Mouse (Mus musculus) heart, adult 8-10 months (tissue): ENCODE results near the gene Syt1. TPM values are rescaled to one million over a fixed set of nuclear protein-coding genes. Genes with fewer than 3 reads are reported as not detected.

Source experiments
- DNase-seq: peaks from one replicate; pipeline ENCODE4 v3.0.0; 2022; ENCODE audit warnings: low spot score
- total RNA-seq, 4 experiments: library from RNA; stranded (reverse); gene quantifications; 2 replicates each; pipeline ENCODE4 v1.2.4; 2022

Syt1 gene
- total RNA-seq, 4 experiments from 2014 or later, result 0.11 to 0.38 (median 0.31) TPM

- no peak for DNase-seq
Observed at GRCm38 (mm10) chr10:108580786-108581420, 429.9 kb downstream of the Syt1 start.

- no peak for DNase-seq
Observed at GRCm38 (mm10) chr10:108579396-108579795, 431.4 kb downstream of the Syt1 start.

GRCm38 (mm10) chr10:108577611-108578010, 433.2 kb downstream of the Syt1 start:
- DNase-seq, result no peak

- no peak for DNase-seq
Observed at GRCm38 (mm10) chr10:108572764-108573163, 438.0 kb downstream of the Syt1 start.

DNA sequence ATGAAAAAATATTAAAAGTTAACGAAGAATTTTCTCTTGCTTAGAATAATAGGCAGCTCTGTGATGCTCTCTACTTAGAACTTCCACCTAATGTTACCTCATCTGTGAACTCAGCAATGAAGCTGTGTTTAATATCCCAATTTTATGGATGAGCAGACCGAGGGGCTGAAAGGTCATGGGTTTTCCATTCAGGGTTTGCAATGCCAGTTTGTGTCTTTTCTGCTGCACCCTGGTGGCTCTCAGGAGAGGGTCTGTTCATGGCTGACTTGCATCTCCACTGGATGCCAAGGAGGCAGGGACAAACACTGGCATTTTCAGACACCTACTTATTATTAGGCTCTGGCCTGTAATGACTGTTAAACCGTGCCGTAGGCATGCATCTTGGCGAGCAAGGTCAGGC, 439.7 kb downstream of the Syt1 start:
- no peak for DNase-seq

DNA sequence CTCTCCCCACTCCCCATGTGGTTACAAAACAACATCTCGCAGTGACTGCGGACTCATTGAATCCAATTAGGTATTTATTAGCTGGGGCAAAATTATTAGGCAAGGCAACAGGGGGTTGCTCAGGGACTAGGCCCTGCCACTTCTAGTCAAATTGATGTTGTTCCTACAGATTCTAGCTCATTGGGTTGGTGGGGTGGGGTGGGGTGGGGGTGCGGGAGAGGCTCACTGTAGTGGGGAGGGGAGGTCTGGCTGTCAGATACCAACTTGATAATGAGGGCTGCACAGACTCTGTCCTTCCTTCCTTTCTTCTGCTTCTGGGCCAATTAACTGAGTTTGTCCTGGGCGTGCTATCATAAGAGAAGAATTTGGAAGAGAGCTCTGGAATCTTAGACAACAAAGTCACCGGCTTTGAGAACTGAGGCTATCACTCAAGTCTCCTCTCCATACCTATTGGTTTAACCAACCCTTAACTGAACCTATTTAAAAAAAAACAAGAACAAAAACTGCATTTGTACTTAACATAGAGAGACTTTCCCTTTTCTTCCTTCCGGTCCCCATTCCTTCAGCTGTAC, 441.1 kb downstream of the Syt1 start:
- no peak for DNase-seq

- DNase-seq, result no peak
Observed at GRCm38 (mm10) chr10:108568925-108569324, 441.9 kb downstream of the Syt1 start.

DNA sequence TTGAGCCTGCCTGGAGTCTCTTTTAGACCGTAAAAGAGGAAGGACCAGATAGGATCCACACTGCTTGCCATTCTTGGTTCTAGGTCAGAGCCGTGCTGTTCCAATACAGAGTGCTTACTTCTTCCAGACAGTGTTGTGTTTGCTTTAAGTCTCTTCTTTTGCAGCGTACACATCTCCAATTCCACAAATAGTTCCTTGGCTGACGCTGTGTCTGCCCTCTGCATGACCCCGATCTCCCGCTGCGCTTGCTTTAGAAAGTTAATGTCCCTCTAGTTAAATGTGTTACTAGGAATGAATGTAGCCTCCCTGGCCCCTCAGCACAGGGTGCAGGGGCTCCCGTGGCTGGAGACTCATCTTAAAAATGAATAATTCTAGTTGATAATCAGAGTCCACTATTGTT, 442.6 kb downstream of the Syt1 start:
- DNase-seq, result no peak

DNA sequence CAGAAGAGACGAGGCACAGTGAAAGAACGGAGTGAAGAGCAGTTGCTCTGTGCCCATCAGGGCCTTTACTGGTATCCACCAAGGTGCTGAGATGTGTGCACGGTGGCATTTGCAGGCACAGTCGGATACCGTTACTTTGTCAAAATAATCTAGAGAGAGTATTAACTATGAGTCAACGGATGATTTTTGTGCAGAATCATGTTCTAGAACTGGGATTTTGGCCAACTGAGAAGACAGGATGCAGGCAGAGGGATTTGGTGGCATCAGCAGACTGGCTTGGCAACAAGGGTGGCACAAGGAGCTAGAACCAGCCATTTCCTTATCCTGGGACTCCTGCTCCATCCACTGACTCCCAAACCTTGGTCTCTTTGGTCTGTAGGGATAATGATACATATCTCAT, 443.3 kb downstream of the Syt1 start:
- DNase-seq, result no peak

GRCm38 (mm10) chr10:108559607-108559908, 451.2 kb downstream of the Syt1 start:
- no peak for DNase-seq

- no peak for DNase-seq
Observed at GRCm38 (mm10) chr10:108558812-108559606, 451.8 kb downstream of the Syt1 start.

DNA sequence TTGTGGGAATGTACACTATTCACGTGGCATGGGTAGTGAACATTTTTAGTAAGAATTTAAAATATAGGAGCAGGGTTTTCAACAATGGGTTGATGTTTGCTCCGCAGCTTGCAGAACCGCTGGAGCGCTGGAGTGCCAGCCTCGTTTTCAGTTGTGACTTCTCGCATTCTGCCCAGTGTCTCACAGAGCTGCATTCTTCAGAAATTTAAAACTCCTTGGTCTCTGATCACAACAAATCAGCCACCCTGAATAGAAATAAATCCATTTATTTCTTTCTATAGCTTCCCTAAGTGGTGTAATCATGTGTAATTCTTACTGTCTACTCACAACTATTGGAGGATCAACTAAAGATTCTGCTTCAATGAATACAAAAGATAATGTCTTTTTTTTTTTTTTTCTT, 458.2 kb downstream of the Syt1 start:
- no peak for DNase-seq

GRCm38 (mm10) chr10:108545715-108546114, 465.1 kb downstream of the Syt1 start:
- DNase-seq, result no peak

- no peak for DNase-seq
Observed at GRCm38 (mm10) chr10:108541555-108541954, 469.2 kb downstream of the Syt1 start.

- DNase-seq, result no peak
Observed at GRCm38 (mm10) chr10:108538546-108538945, 472.2 kb downstream of the Syt1 start.

DNA sequence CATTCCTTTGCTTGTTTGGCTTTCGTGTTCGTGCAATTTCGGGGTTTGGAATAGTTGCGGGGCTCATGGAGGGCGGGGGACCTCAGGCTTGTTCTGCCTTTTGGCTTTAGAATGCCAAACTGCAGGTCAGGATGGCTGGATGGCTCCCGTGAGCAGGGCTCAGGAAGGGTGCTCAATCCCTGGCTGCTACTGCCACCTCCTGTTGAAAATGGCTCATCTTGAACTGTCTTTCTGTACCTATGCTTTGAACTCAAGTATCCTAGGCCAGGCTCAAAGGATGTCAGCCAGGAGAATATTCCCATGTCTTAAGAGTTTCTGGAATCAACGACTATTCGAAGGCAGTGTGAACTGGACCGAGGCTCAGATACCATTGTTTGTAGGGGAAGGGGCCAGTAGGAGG, 473.1 kb downstream of the Syt1 start:
- DNase-seq, result peak; percentile 23

- no peak for DNase-seq
Observed at GRCm38 (mm10) chr10:108535922-108536321, 474.9 kb downstream of the Syt1 start.

- DNase-seq, result no peak
Observed at GRCm38 (mm10) chr10:108534112-108534511, 476.7 kb downstream of the Syt1 start.

DNA sequence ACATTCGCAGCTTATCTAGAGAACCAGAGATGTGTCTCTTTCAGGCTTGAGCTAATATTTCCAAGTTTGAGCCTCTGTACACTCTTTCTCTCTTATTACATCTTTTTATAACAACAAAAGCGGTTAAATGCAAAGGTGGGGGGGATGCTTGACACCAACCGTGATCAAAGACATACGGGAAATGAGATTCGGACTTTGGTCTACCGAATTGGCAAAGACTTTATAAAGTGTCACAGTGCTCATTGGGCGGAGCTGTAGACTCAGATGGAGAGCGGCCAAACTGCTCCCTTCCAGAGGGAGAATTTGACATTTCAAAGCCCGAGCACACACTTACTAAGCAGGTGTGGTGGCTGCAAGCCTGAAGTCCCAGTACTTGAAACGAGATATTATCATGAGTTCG, 477.9 kb downstream of the Syt1 start:
- DNase-seq, result no peak

DNA sequence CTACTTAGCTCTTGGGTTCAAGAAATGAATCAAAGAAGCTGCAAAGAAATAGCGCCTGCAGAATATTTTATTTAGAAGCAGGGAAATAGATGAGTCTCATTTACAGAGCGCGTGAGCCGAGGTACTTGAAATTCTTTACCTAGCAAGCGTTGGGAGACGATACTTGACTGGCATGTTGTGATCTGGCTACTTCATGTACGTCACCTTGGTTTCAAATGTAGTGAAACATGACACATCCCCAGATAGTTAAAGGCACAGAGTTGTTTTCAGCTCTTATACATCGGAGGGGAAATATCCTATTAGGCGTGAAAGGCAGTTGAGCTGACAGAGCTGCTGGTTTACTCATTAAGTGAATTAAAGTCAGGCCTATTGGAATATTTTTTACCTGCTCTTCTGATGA, 478.5 kb downstream of the Syt1 start:
- DNase-seq, result no peak

DNA sequence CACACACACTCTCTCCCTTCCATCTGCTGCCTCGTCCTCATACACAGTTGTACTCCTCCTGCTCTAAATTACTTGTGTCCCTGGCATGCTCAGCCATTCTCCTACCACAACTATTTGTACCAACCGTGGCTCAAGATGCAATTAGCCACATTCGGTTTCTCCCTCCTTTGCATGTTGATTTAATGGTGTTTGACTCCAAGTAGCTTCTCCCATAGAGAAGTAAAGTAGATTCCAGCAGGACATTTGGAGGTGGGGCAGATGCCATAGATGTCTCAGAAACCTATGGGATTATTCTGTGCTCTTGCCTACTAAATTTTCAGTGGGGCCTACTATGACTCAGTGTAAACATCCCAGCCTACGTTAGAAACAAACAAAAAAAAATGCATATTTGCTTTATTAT, 479.1 kb downstream of the Syt1 start:
- DNase-seq, result no peak

GRCm38 (mm10) chr10:108531111-108531510, 479.7 kb downstream of the Syt1 start:
- no peak for DNase-seq

GRCm38 (mm10) chr10:108528338-108528737, 482.4 kb downstream of the Syt1 start:
- no peak for DNase-seq
